Mouse (Mus musculus): Measurements from ENCODE around the gene Tcte1.

Tcte1 gene

GRCm38 (mm10) chr17:45584939-45585678 is 61.9 kb downstream of the Tcte1 start:
- peak; percentile 72 to 91 for DNase-seq (ENCODE audit: low spot score in 2 of 2)

- DNase-seq (ENCODE audit: low spot score in 2 of 2), result peak in 1 of 2 experiments; percentile 60
These were observed 62.7 kb downstream of the Tcte1 start for GRCm38 (mm10) chr17:45585725-45586448.

- DNase-seq (ENCODE audit: low spot score in 2 of 2), result peak in 1 of 2 experiments; percentile 71
These were observed 63.2 kb downstream of the Tcte1 start for GRCm38 (mm10) chr17:45586449-45586837.

GRCm38 (mm10) chr17:45588370-45588769 is 65.1 kb downstream of the Tcte1 start:
- DNase-seq (ENCODE audit: low spot score in 2 of 2), result peak in 1 of 2 experiments; percentile 61

- no peak for DNase-seq (ENCODE audit: low spot score in 2 of 2)
These were observed 66.0 kb downstream of the Tcte1 start for GRCm38 (mm10) chr17:45589236-45589635.

- no peak for DNase-seq (ENCODE audit: low spot score in 2 of 2)
These were observed 66.6 kb downstream of the Tcte1 start for GRCm38 (mm10) chr17:45589844-45590243.

GRCm38 (mm10) chr17:45590410-45590809 is 67.2 kb downstream of the Tcte1 start:
- DNase-seq (ENCODE audit: low spot score in 2 of 2), result no peak

GRCm38 (mm10) chr17:45591701-45592605 is 68.7 kb downstream of the Tcte1 start:
- DNase-seq (ENCODE audit: low spot score in 2 of 2), result peak in 1 of 2 experiments; percentile 62
